Mouse (Mus musculus) CH12.LX (cell line): ENCODE data around the gene Kxd1.

ENCODE experiments used
- BHLHE40 ChIP-seq: IDR thresholded peaks from 2 replicates; pipeline ENCODE4 v1.6.1; 2011; ENCODE audit warnings: mild to moderate bottlenecking, low read depth, low read length, improper control_type of control experiment
- CTCF ChIP-seq, 2 experiments: IDR thresholded peaks in 1 of 2; conservative IDR thresholded peaks in 1 of 2; 2 replicates each; pipeline ENCODE4 v1.5.1; 2011 to 2012; ENCODE audit warnings: low read depth in 2 of 2, low read length in 2 of 2, improper control_type of control experiment in 1 of 2, inconsistent platforms in 1 of 2, mild to moderate bottlenecking in 1 of 2, moderate library complexity in 1 of 2
- ETS1 ChIP-seq: conservative IDR thresholded peaks from 2 replicates; pipeline ENCODE4 v1.6.1; 2012; ENCODE audit warnings: low read depth, mild to moderate bottlenecking, inconsistent platforms, low read length, improper control_type of control experiment, moderate library complexity
- JUND ChIP-seq: conservative IDR thresholded peaks from 2 replicates; pipeline ENCODE4 v1.6.1; 2011; ENCODE audit warnings: low read depth, low read length, improper control_type of control experiment
- MAFK ChIP-seq: IDR thresholded peaks from 2 replicates; pipeline ENCODE4 v1.6.1; 2011; ENCODE audit warnings: low read length, improper control_type of control experiment; ENCODE audit not compliant: insufficient replicate concordance
- MAZ ChIP-seq: IDR thresholded peaks from 2 replicates; pipeline ENCODE4 v1.6.1; 2012; ENCODE audit warnings: low read depth, mild to moderate bottlenecking, inconsistent platforms, low read length, improper control_type of control experiment, moderate library complexity
- POLR2A ChIP-seq: IDR thresholded peaks from 2 replicates; pipeline ENCODE4 v1.6.1; 2011; ENCODE audit warnings: low read depth, mild to moderate bottlenecking, improper control_type of control experiment, low read length
- POLR2AphosphoS2 ChIP-seq: IDR thresholded peaks from 2 replicates; pipeline ENCODE4 v1.6.1; 2011; ENCODE audit warnings: low read depth, low read length, improper control_type of control experiment
- ZNF384 ChIP-seq: IDR thresholded peaks from 2 replicates; pipeline ENCODE4 v1.6.1; 2012; ENCODE audit warnings: low read depth, low read length, improper control_type of control experiment, inconsistent platforms

GRCm38 (mm10) chr8:70501820-70502529, 25.8 kb downstream of the Kxd1 start:
- TF ChIP-seq CTCF (conservative IDR thresholded peaks at IDR 0.05 in 1 of 2, IDR thresholded peaks at IDR 0.05 in 1 of 2; ENCODE audit: low read depth in 2 of 2, low read length in 2 of 2) (no peak), MAZ (no peak), ZNF384 (no peak), POLR2A (no peak), ETS1 (no peak), POLR2AphosphoS2 (no peak), MAFK (no peak), BHLHE40 (no peak), JUND (no peak)
